Mouse (Mus musculus): Measurements from ENCODE around the gene Fbxo8. TPM values are rescaled to one million over a fixed set of nuclear protein-coding genes. Genes with fewer than 3 reads are reported as not detected.

Gene Fbxo8
- polyA plus RNA-seq, 2 experiments = 21.1 to 41.8 TPM

- H3K4me3 ChIP-seq (replicated peaks; ENCODE audit: low read length) = no peak overlapping the region
- TF ChIP-seq POLR2A (IDR thresholded peaks at IDR 0.05; ENCODE audit: borderline replicate concordance, extremely low read depth, insufficient read depth, insufficient read length) = no peak
- no peaks in the 10 kb centered on the region for H3K27me3 ChIP-seq (ENCODE audit: control insufficient read depth, insufficient read depth, low read length)
- no peak overlapping the region for H3K9ac ChIP-seq (ENCODE audit: low read depth, low read length, severe bottlenecking)
- no peak overlapping the region for H3K27ac ChIP-seq (replicated peaks; ENCODE audit: low read depth, low read length)
- H3K9me3 ChIP-seq (ENCODE audit: control insufficient read depth, low read length) = no peaks in the 10 kb centered on the region
- H3K4me1 ChIP-seq (ENCODE audit: control insufficient read depth, insufficient read depth, low read length) = no peaks in the 10 kb centered on the region
- no peak for ATAC-seq (ENCODE audit: low FRiP score, low read depth)
- no peak for DNase-seq (ENCODE audit: low spot score)
- H3K4me2 ChIP-seq (replicated peaks; ENCODE audit: low read depth, low read length, severe bottlenecking) = no peak overlapping the region
- 86% methylated on average over 6 of the region's 6 CpGs for WGBS
- no peaks in the 10 kb centered on the region for H3K36me3 ChIP-seq (ENCODE audit: control insufficient read depth, insufficient read depth, low read length)
These were observed 60.8 kb downstream of the Fbxo8 start for GRCm38 (mm10) chr8:56611736-56612135.

DNA sequence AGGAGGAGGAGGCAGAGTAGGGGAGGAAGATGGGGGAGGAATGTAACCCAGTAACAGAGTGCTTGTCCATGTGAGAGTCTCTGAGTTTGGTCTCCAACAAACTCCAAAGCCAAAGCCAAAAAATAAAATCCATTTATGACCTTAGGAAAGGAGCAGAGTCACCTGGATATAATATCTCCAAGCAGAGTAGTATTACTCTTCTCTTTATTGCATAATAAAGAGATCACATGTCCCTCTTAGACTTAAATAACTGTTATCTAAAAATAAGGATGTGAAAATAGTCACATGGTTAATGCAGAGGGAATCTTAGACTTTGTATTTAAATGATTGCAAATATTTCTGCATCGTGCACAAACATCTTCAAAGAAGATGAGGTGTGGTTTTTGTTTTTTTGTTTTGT, 63.3 kb downstream of the Fbxo8 start:
- ATAC-seq (ENCODE audit: low FRiP score, low read depth) = no peak
- no peak for DNase-seq (ENCODE audit: low spot score)
- Histone ChIP-seq H3K4me3 (replicated peaks; ENCODE audit: low read length) (no peak overlapping the region), H3K27ac (replicated peaks; ENCODE audit: low read depth, low read length) (no peak overlapping the region), H3K9me3 (ENCODE audit: control insufficient read depth, low read length) (no peaks in the 10 kb centered on the region), H3K9ac (ENCODE audit: low read depth, low read length, severe bottlenecking) (no peak overlapping the region), H3K36me3 (ENCODE audit: control insufficient read depth, insufficient read depth, low read length) (no peaks in the 10 kb centered on the region), H3K4me2 (replicated peaks; ENCODE audit: low read depth, low read length, severe bottlenecking) (no peak overlapping the region), H3K27me3 (ENCODE audit: control insufficient read depth, insufficient read depth, low read length) (0 out of 2 replicates have a peak, but pooled peaks cover 4% of the 10 kb centered on the region), H3K4me1 (ENCODE audit: control insufficient read depth, insufficient read depth, low read length) (no peaks in the 10 kb centered on the region; the same call in 1 of the 2 replicates)
- no peak for TF ChIP-seq POLR2A (IDR thresholded peaks at IDR 0.05; ENCODE audit: borderline replicate concordance, extremely low read depth, insufficient read depth, insufficient read length)
- WGBS = 91% methylated on average over 1 of the region's 1 CpGs

GRCm38 (mm10) chr8:56615005-56615404, 64.1 kb downstream of the Fbxo8 start:
- H3K9ac ChIP-seq (ENCODE audit: low read depth, low read length, severe bottlenecking) = no peak overlapping the region
- no peak for TF ChIP-seq POLR2A (IDR thresholded peaks at IDR 0.05; ENCODE audit: borderline replicate concordance, extremely low read depth, insufficient read depth, insufficient read length)
- no peak overlapping the region for H3K4me2 ChIP-seq (replicated peaks; ENCODE audit: low read depth, low read length, severe bottlenecking)
- H3K4me3 ChIP-seq (replicated peaks; ENCODE audit: low read length) = no peak overlapping the region
- no peak overlapping the region for H3K27ac ChIP-seq (replicated peaks; ENCODE audit: low read depth, low read length)
- H3K4me1 ChIP-seq (ENCODE audit: control insufficient read depth, insufficient read depth, low read length) = no peaks in the 10 kb centered on the region; the same call in 1 of the 2 replicates
- no peaks in the 10 kb centered on the region for H3K9me3 ChIP-seq (ENCODE audit: control insufficient read depth, low read length)
- no peaks in the 10 kb centered on the region for H3K36me3 ChIP-seq (ENCODE audit: control insufficient read depth, insufficient read depth, low read length)
- ATAC-seq (ENCODE audit: low FRiP score, low read depth) = peak; percentile 53; the same call in 1 of the 2 replicates
- peak; percentile 86 for DNase-seq (ENCODE audit: low spot score)
- WGBS = 5% methylated on average over 5 of the region's 5 CpGs
- 0 out of 2 replicates have a peak, but pooled peaks cover 6% of the 10 kb centered on the region for H3K27me3 ChIP-seq (ENCODE audit: control insufficient read depth, insufficient read depth, low read length)

- 36% methylated on average over 7 of the region's 7 CpGs for WGBS
- Histone ChIP-seq H3K9me3 (ENCODE audit: control insufficient read depth, low read length) (no peaks in the 10 kb centered on the region), H3K27me3 (ENCODE audit: control insufficient read depth, insufficient read depth, low read length) (peaks cover 15% of the 10 kb centered on the region; the same call in 1 of the 2 replicates), H3K36me3 (ENCODE audit: control insufficient read depth, insufficient read depth, low read length) (no peaks in the 10 kb centered on the region), H3K4me2 (replicated peaks; ENCODE audit: low read depth, low read length, severe bottlenecking) (no peak overlapping the region), H3K4me1 (ENCODE audit: control insufficient read depth, insufficient read depth, low read length) (no peaks in the 10 kb centered on the region; the same call in 1 of the 2 replicates), H3K27ac (replicated peaks; ENCODE audit: low read depth, low read length) (no peak overlapping the region), H3K4me3 (replicated peaks; ENCODE audit: low read length) (no peak overlapping the region), H3K9ac (ENCODE audit: low read depth, low read length, severe bottlenecking) (no peak overlapping the region)
- ATAC-seq (ENCODE audit: low FRiP score, low read depth) (no peak), DNase-seq (ENCODE audit: low spot score) (no peak)
- TF ChIP-seq POLR2A (IDR thresholded peaks at IDR 0.05; ENCODE audit: borderline replicate concordance, extremely low read depth, insufficient read depth, insufficient read length) = no peak
These were observed 65.4 kb downstream of the Fbxo8 start for GRCm38 (mm10) chr8:56616260-56616659.

GRCm38 (mm10) chr8:56617271-56617670, 66.4 kb downstream of the Fbxo8 start:
- Histone ChIP-seq H3K4me2 (replicated peaks; ENCODE audit: low read depth, low read length, severe bottlenecking) (no peak overlapping the region), H3K4me1 (ENCODE audit: control insufficient read depth, insufficient read depth, low read length) (no peaks in the 10 kb centered on the region; the same call in 1 of the 2 replicates), H3K27me3 (ENCODE audit: control insufficient read depth, insufficient read depth, low read length) (peaks cover 18% of the 10 kb centered on the region; the same call in 1 of the 2 replicates), H3K27ac (replicated peaks; ENCODE audit: low read depth, low read length) (no peak overlapping the region), H3K36me3 (ENCODE audit: control insufficient read depth, insufficient read depth, low read length) (no peaks in the 10 kb centered on the region), H3K9me3 (ENCODE audit: control insufficient read depth, low read length) (no peaks in the 10 kb centered on the region), H3K9ac (ENCODE audit: low read depth, low read length, severe bottlenecking) (no peak overlapping the region), H3K4me3 (replicated peaks; ENCODE audit: low read length) (no peak overlapping the region)
- DNase-seq (ENCODE audit: low spot score) = no peak
- WGBS = 90% methylated on average over 6 of the region's 6 CpGs
- no peak for ATAC-seq (ENCODE audit: low FRiP score, low read depth)
- no peak for TF ChIP-seq POLR2A (IDR thresholded peaks at IDR 0.05; ENCODE audit: borderline replicate concordance, extremely low read depth, insufficient read depth, insufficient read length)

Data from limb, embryonic 14.5 days (tissue).